Mouse (Mus musculus) midbrain, embryonic 16.5 days (tissue): ENCODE results near the gene Gng5. TPM values are rescaled to one million over a fixed set of nuclear protein-coding genes. Genes with fewer than 3 reads are reported as not detected.
A peak's percentile ranks its signal among the peaks of the same experiment; 100 is the strongest.

ENCODE experiments used
- ATAC-seq: fragments of 200-750 bp; cut with Nextera tagmentation; 2 replicates; pipeline ENCODE4 v1.8.0; 2017; ENCODE audit warnings: moderate TSS enrichment
- H3K27ac ChIP-seq: fragments of 300-500 bp; sonication (generic); 2 replicates; pipeline ENCODE4 v1.5.1; 2014; ENCODE audit warnings: mild to moderate bottlenecking, low read length, mixed read lengths
- H3K27me3 ChIP-seq: fragments of 300-500 bp; sonication (generic); 2 replicates; pipeline ENCODE4 v1.6.1; 2014; ENCODE audit warnings: low read depth, low read length, mixed read lengths; ENCODE audit not compliant: control insufficient read depth, insufficient read depth
- H3K36me3 ChIP-seq: fragments of 300-500 bp; sonication (generic); 2 replicates; pipeline ENCODE4 v1.6.1; 2014; ENCODE audit warnings: mild to moderate bottlenecking, low read length, moderate library complexity, mixed read lengths; ENCODE audit not compliant: control insufficient read depth, insufficient read depth
- H3K4me1 ChIP-seq: fragments of 300-500 bp; sonication (generic); 2 replicates; pipeline ENCODE4 v1.6.1; 2014; ENCODE audit warnings: mild to moderate bottlenecking, low read length, mixed read lengths; ENCODE audit not compliant: control insufficient read depth, insufficient read depth
- H3K4me2 ChIP-seq: fragments of 300-500 bp; sonication (generic); 2 replicates; pipeline ENCODE4 v1.6.1; 2014; ENCODE audit warnings: mild to moderate bottlenecking, low read length, mixed read lengths
- H3K4me3 ChIP-seq: fragments of 300-500 bp; sonication (generic); 2 replicates; pipeline ENCODE4 v1.5.1; 2014; ENCODE audit warnings: low read depth, mild to moderate bottlenecking, low read length, moderate library complexity, mixed read lengths
- H3K9ac ChIP-seq: fragments of 300-500 bp; sonication (generic); 2 replicates; pipeline ENCODE4 v1.6.1; 2014; ENCODE audit warnings: low read depth, low read length, mixed read lengths
- H3K9me3 ChIP-seq: fragments of 300-500 bp; sonication (generic); replicated peaks from 2 replicates; pipeline ENCODE4 v1.6.1; 2014; ENCODE audit warnings: mild to moderate bottlenecking, low read length, mixed read lengths; ENCODE audit not compliant: control insufficient read depth, poor library complexity, severe bottlenecking
- WGBS: fragments of 180-500 bp; shearing (Covaris S2); extraction: QIAGEN DNeasy Blood & Tissue Kit; methylation state at CpG from one replicate; pipeline ENCODE4 v1.1.7; 2014; 5-methylcytosine and 5-hydroxymethylcytosine counted together
- polyA plus RNA-seq: library from polyadenylated mRNA; unstranded; fragments of >200 nt; fragmentation: Nextera tagmentation; extraction: Ambion mirVana; gene quantifications from 2 replicates; pipeline ENCODE4 v1.2.1, GENCODE M21; 2015

Gng5 gene
- polyA plus RNA-seq, 1 experiment from 2014 or later, result 256 TPM

DNA sequence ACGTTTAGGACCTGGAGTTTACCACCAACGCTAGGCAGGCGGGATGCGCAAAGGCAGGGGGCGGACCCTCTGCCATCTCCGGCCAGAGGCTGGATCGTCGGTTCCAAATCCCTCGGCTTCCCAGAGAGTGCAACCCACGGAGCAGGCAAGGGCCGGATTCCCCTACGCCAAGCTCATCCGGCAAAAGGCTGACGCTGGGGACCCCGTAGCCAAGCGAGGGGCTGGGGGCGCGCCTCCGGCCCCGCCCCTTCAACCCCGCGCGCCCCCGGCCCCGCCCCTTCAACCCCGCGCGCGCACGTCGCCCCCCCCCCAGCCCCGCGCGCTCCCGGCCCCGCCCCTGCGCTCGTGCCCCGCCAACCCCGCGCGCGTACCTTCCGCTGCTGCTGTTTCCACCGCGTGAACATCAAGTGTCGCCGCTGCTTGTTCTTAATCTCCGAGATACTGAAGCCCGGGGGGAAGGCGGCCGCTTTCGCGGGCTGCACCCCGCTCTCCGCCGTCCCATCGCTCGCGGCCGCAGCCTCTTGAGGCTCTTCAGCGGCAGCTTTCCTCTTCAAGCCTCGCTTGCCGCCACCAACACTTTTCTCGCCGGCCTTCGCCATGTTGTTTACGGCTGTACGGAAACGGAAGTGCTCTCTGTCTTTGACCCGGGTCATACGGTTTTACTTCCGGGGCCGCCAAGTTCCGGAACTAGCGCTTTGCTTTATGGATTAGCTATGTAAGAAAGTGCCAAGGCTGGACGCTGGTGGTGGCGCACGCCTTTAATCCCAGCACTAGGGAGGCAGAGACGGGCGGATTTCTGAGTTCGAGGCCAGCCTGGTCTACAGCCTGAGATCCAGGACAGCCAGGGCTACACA, 21.4 kb downstream of the Gng5 start, which contains the start of gene Rpf1:
Rpf1 (minus strand) TSS at position 632 of the 854 bp plus-strand sequence.
- H3K27ac ChIP-seq, result peak within 1 kb of the TSS; percentile 98
- no peaks in the 10 kb centered on the region for H3K27me3 ChIP-seq
- peak within 1 kb of the TSS; percentile 85 for H3K4me3 ChIP-seq
- peak; percentile 97 for ATAC-seq
- peak within 1 kb of the TSS; percentile 85 for H3K9ac ChIP-seq
- H3K9me3 ChIP-seq, result no peaks in the 10 kb centered on the region
- H3K4me1 ChIP-seq, result peaks cover 5% of the 10 kb centered on the region
- WGBS, result under 1% methylated on average over 59 of the region's 82 CpGs
- H3K4me2 ChIP-seq, result peak within 1 kb of the TSS; percentile 56
- peaks cover 10% of the 10 kb centered on the region for H3K36me3 ChIP-seq

DNA sequence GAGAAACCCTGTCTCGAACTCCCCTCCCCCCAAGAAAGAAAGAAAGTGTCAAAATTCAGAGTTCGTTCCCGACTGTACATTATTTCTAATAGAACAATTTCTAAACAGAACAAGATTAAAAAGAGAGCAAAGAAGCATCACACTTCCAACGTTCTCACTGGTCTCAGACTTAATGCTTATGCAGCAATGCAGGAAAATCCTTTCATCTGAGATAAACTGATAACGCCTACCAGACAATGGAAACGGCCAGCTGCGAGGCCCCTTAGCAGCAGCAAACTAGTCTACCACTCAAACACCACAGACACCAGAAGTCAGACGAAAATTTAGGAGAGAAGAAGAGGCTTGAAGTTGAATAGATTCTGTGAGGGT, 22.0 kb downstream of the Gng5 start:
- Histone ChIP-seq H3K36me3 (peaks cover 10% of the 10 kb centered on the region), H3K4me2 (peak overlapping the region; percentile 56), H3K27me3 (no peaks in the 10 kb centered on the region), H3K27ac (peak overlapping the region; percentile 98), H3K4me3 (peak overlapping the region; percentile 85), H3K9me3 (no peaks in the 10 kb centered on the region), H3K9ac (peak overlapping the region; percentile 85; the same call in 1 of the 2 replicates), H3K4me1 (peaks cover 5% of the 10 kb centered on the region)
- WGBS, result 18% methylated on average over 8 of the region's 8 CpGs
- no peak for ATAC-seq

DNA sequence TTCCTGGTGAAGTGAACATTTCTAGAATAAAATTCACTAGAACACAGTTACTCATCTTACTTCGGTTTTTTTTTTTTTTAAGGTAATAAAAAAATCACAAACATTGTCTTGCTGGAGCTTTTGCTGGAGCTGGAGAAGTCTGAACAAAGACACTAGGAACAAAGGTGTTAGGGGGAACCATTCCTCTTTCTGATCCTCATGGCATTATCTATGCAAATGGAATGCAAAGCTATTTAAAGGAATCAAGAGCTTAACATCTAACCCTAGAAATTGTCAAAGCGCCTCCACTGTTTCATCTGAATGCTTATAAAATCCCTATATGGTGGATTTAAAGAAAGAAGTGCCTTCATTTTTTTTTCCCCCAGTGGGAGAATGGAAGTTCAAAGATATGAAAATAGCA, 28.7 kb downstream of the Gng5 start:
- Histone ChIP-seq H3K27me3 (no peaks in the 10 kb centered on the region), H3K36me3 (no peaks in the 10 kb centered on the region), H3K4me3 (no peak overlapping the region), H3K4me1 (no peaks in the 10 kb centered on the region), H3K4me2 (no peak overlapping the region), H3K9ac (no peak overlapping the region), H3K27ac (no peak overlapping the region), H3K9me3 (no peaks in the 10 kb centered on the region)
- ATAC-seq, result no peak
- 16% methylated on average over 2 of the region's 2 CpGs for WGBS

DNA sequence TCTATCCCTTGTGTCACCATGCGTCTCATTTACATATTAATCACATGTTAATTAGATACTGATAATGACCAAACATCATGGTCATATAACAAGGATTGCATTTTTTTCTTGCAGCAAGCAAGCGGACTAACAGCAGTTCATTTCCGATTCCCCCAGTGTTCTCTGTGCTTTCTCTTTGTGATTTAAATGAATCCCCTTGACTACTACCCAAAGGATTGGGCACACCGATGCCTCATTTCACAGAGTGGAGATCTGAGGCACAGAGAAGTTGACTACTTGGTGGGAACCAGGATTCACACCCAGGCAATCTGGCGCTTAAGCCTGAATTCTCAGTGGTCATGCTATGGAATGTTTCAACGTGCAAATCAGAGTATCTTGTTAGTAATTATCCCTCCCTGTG, 35.4 kb downstream of the Gng5 start:
- Histone ChIP-seq H3K4me3 (no peak overlapping the region), H3K27me3 (no peaks in the 10 kb centered on the region), H3K27ac (no peak overlapping the region), H3K36me3 (no peaks in the 10 kb centered on the region), H3K4me1 (no peaks in the 10 kb centered on the region), H3K9ac (no peak overlapping the region), H3K9me3 (no peaks in the 10 kb centered on the region), H3K4me2 (no peak overlapping the region)
- no peak for ATAC-seq
- 54% methylated on average over 6 of the region's 6 CpGs for WGBS

DNA sequence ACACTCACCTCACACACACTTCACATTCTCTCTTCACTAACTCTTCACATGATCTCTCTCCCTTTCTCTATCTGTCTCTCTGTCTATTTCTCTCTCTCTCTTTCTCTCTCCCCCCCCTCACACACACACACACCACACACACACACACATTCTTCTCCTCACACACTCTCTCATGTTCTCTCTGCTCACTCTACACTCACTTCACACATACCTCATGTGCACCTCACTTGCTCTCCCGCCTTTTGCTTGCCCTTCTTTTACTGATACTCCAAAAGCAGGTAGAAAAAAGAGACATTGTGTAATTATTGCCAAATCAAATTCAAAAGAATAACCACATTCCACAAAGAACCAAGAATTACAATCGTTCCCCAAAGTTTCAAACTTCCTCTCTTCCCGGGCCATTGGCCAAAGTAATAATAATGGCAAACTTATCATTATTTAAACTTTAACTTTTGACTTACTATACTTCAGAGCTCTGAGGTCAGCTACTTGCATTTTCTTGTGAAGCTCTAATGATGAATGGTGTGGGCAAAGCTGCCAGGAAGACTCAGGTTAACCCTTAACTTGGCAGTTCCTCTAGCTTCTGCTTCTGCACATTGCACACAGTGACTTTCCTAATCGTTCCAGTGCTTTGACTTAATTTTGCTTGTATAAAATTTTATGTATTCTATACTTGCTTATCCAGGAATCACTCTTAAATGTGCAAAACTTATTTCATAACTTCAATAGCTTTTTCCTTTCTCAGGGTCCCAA, 41.1 kb downstream of the Gng5 start:
- 93% methylated on average over 4 of the region's 4 CpGs for WGBS
- ATAC-seq, result no peak
- no peak overlapping the region for H3K4me3 ChIP-seq

DNA sequence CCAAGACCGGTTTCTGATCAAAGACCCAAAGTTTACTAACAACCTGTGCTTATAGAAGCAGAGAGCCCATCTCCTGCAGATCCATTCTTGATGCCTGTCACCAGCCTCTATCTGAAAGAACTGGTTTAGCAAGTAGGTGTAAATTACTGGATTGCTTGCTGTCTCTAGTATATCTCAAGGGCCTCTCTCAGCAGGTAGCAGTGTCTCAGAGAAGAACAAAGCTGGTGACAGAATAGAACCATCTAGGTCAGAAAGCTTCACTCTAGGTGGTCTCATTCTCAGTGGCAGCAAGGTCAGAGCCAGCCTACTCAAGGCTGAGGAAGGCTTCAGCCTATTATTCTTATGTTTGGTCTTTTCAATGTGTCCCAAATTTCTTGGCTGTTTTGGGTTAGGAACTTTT, 44.0 kb downstream of the Gng5 start:
- 35% methylated on average over 1 of the region's 1 CpGs for WGBS
- no peak for ATAC-seq
- H3K27ac ChIP-seq, result no peak overlapping the region
- H3K9ac ChIP-seq, result no peak overlapping the region
- H3K4me1 ChIP-seq, result no peaks in the 10 kb centered on the region
- no peaks in the 10 kb centered on the region for H3K9me3 ChIP-seq
- H3K36me3 ChIP-seq, result no peaks in the 10 kb centered on the region
- H3K4me3 ChIP-seq, result no peak overlapping the region
- H3K27me3 ChIP-seq, result no peaks in the 10 kb centered on the region
- no peak overlapping the region for H3K4me2 ChIP-seq

More for the DNA sequence above, 41.1 kb downstream of the Gng5 start:
- H3K27me3 ChIP-seq, result no peaks in the 10 kb centered on the region
- H3K4me1 ChIP-seq, result no peaks in the 10 kb centered on the region
- H3K9ac ChIP-seq, result no peak overlapping the region
- no peak overlapping the region for H3K4me2 ChIP-seq
- H3K27ac ChIP-seq, result no peak overlapping the region
- no peaks in the 10 kb centered on the region for H3K36me3 ChIP-seq
- no peaks in the 10 kb centered on the region for H3K9me3 ChIP-seq

DNA sequence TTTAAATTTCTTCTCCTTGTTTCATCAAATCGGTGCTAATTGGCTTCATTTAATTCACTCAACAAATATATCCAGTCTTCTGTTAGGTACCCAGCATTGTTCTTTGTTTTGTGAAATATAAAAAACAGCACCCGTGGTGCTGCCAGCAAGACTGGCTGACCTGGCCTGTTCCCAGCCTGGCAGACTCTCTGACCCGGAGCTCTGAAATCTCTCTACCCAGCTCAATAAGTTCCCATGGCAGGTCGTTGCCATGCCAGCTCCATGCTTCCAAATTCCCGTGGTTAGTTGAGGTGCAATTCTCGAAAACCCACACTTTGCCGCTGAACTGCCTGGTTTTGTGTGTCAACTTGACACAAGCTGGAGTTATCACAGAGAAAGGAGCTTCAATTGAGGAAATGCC, 55.2 kb downstream of the Gng5 start:
- Histone ChIP-seq H3K9me3 (no peaks in the 10 kb centered on the region), H3K4me1 (no peaks in the 10 kb centered on the region), H3K9ac (no peak overlapping the region), H3K4me2 (no peak overlapping the region), H3K36me3 (no peaks in the 10 kb centered on the region), H3K27ac (no peak overlapping the region), H3K4me3 (no peak overlapping the region), H3K27me3 (no peaks in the 10 kb centered on the region)
- ATAC-seq, result no peak
- 80% methylated on average over 7 of the region's 7 CpGs for WGBS
